Mouse (Mus musculus) lung, postnatal 0 days (tissue): ENCODE measurements around the gene Ankfn1. TPM values are rescaled to one million over a fixed set of nuclear protein-coding genes. Genes with fewer than 3 reads are reported as not detected.

Experiments
- ATAC-seq: fragments of 200-750 bp; cut with Nextera tagmentation; 2 replicates; pipeline ENCODE4 v1.8.0; 2017; ENCODE audit warnings: moderate library complexity
- DNase-seq: peaks from one replicate; pipeline ENCODE4 v3.0.0-alpha.2; 2016; ENCODE audit warnings: low spot score
- H3K27ac ChIP-seq: fragments of 300-500 bp; sonication (generic); 2 replicates; pipeline ENCODE4 v1.5.1; 2014; ENCODE audit warnings: antibody characterized with exemption, mild to moderate bottlenecking, low read length, mixed read lengths
- H3K27me3 ChIP-seq: fragments of 300-500 bp; sonication (generic); replicated peaks from 2 replicates; pipeline ENCODE4 v1.6.1; 2014; ENCODE audit warnings: low read length, mixed read lengths; ENCODE audit not compliant: insufficient read depth
- H3K36me3 ChIP-seq: fragments of 300-500 bp; sonication (generic); 2 replicates; pipeline ENCODE4 v1.6.1; 2014; ENCODE audit warnings: low read length, mixed read lengths; ENCODE audit not compliant: insufficient read depth
- H3K4me1 ChIP-seq: fragments of 300-500 bp; sonication (generic); 2 replicates; pipeline ENCODE4 v1.6.1; 2014; ENCODE audit warnings: antibody characterized with exemption, low read depth, low read length, mixed read lengths; ENCODE audit not compliant: insufficient read depth
- H3K4me2 ChIP-seq: fragments of 300-500 bp; sonication (generic); replicated peaks from 2 replicates; pipeline ENCODE4 v1.6.1; 2014; ENCODE audit warnings: low read depth, mild to moderate bottlenecking, low read length, moderate library complexity, mixed read lengths
- H3K4me3 ChIP-seq: fragments of 300-500 bp; sonication (generic); 2 replicates; pipeline ENCODE4 v1.5.1; 2014; ENCODE audit warnings: low read depth, low read length
- H3K9ac ChIP-seq: fragments of 300-500 bp; sonication (generic); replicated peaks from 2 replicates; pipeline ENCODE4 v1.6.1; 2014; ENCODE audit warnings: low read depth, mild to moderate bottlenecking
- H3K9me3 ChIP-seq: fragments of 300-500 bp; sonication (generic); 2 replicates; pipeline ENCODE4 v1.6.1; 2016; ENCODE audit warnings: low read length, mixed read lengths
- CTCF ChIP-seq: IDR thresholded peaks from 2 replicates; pipeline ENCODE4 v1.5.1; 2016; ENCODE audit warnings: antibody characterized with exemption, mild to moderate bottlenecking
- EP300 ChIP-seq: IDR thresholded peaks from 2 replicates; pipeline ENCODE4 v1.6.1; 2016; ENCODE audit warnings: antibody characterized with exemption, mild to moderate bottlenecking, control low read depth
- WGBS: fragments of 180-500 bp; shearing (Covaris S2); extraction: QIAGEN DNeasy Blood & Tissue Kit; methylation state at CpG from one replicate; pipeline ENCODE4 v1.1.7; 2014; 5-methylcytosine and 5-hydroxymethylcytosine counted together
- polyA plus RNA-seq: library from polyadenylated mRNA; unstranded; fragments of >200 nt; fragmentation: Nextera tagmentation; extraction: Ambion mirVana; gene quantifications from 2 replicates; pipeline ENCODE4 v1.2.1, GENCODE M21; 2015

Ankfn1 gene
- polyA plus RNA-seq, 1 experiment from 2014 or later, result 0.85 TPM

DNA sequence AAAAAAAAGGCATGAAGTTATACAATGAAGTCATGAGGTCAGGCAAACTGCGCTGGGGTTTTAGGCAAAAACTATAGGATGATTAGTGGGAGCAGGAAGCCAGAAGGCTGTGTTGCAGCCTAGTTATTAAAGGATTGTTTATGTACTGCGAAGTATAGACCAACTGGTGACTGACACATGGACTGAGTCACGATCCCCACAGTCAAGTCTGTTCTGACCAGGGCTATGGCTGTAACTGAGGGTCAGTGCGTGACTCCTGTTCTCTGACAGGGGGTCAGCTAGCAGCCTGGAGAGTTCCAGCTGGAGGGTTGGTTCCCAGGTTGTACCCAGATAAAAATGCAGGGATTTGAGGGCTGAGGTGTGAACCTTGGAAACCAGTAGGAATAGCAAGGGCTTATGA lies 301.4 kb downstream of the Ankfn1 start:
- H3K27ac ChIP-seq, result no peak overlapping the region
- no peaks in the 10 kb centered on the region for H3K9me3 ChIP-seq
- no peak for DNase-seq
- no peak overlapping the region for H3K4me2 ChIP-seq
- H3K36me3 ChIP-seq, result no peaks in the 10 kb centered on the region
- 54% methylated on average over 4 of the region's 4 CpGs for WGBS
- no peak overlapping the region for H3K4me3 ChIP-seq
- H3K9ac ChIP-seq, result no peak overlapping the region
- no peak for TF ChIP-seq EP300
- TF ChIP-seq CTCF, result no peak
- H3K4me1 ChIP-seq, result peaks cover 8% of the 10 kb centered on the region; the same call in 1 of the 2 replicates
- no peak for ATAC-seq
- no peaks in the 10 kb centered on the region for H3K27me3 ChIP-seq

DNA sequence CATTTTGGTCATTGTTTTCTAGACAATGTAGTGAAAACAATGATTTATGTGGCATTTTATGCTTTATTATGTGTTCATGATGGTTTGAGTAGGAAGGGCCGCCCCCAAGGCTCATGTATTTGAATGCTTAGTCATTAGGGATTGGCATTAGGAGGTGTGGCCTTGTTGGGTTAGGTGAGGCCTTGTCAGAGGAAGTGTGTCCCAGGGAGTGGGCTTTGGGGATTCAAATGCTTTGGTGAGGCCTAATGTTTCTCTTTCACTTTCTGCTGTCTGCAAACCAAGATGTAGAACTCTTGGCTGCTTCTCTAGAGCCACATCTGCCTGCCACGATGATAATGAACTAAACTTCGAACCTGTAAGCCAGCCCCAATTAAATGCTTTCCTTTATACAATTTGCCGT lies 304.6 kb downstream of the Ankfn1 start:
- no peaks in the 10 kb centered on the region for H3K36me3 ChIP-seq
- WGBS, result 92% methylated on average over 4 of the region's 4 CpGs
- DNase-seq, result no peak

DNA sequence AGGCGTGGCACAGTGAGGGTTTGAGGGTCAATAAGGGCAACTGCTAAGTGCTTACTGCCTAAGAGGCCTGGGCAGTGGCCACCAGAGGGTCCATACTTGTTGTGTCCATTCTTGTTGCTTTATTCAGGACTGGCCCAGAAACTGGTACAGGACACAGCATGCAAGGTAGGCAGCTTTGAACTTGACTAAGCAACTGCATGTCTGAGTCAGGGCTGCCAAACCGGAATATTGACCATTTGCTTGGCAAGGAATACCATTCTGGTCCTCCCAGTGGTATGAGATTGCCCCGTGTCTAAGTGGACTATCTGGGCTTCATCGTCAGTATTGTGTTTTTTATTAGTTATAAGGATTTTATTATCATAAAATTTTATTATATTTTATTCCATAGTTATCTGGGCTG lies 312.1 kb downstream of the Ankfn1 start:
- no peaks in the 10 kb centered on the region for H3K9me3 ChIP-seq
- DNase-seq, result no peak
- no peaks in the 10 kb centered on the region for H3K36me3 ChIP-seq
- H3K4me1 ChIP-seq, result no peaks in the 10 kb centered on the region
- WGBS, result 77% methylated on average over 4 of the region's 4 CpGs
- H3K4me3 ChIP-seq, result no peak overlapping the region
- no peak overlapping the region for H3K9ac ChIP-seq
- TF ChIP-seq EP300 (no peak), CTCF (no peak)
- H3K27me3 ChIP-seq, result no peaks in the 10 kb centered on the region
- no peak overlapping the region for H3K27ac ChIP-seq
- no peak overlapping the region for H3K4me2 ChIP-seq
- no peak for ATAC-seq

More for the DNA sequence above, 304.6 kb downstream of the Ankfn1 start:
- Histone ChIP-seq H3K9ac (no peak overlapping the region), H3K4me3 (no peak overlapping the region), H3K9me3 (no peaks in the 10 kb centered on the region), H3K27me3 (no peaks in the 10 kb centered on the region), H3K27ac (no peak overlapping the region), H3K4me1 (peaks cover 8% of the 10 kb centered on the region; the same call in 1 of the 2 replicates), H3K4me2 (no peak overlapping the region)
- ATAC-seq, result no peak
- TF ChIP-seq EP300, result no peak

DNA sequence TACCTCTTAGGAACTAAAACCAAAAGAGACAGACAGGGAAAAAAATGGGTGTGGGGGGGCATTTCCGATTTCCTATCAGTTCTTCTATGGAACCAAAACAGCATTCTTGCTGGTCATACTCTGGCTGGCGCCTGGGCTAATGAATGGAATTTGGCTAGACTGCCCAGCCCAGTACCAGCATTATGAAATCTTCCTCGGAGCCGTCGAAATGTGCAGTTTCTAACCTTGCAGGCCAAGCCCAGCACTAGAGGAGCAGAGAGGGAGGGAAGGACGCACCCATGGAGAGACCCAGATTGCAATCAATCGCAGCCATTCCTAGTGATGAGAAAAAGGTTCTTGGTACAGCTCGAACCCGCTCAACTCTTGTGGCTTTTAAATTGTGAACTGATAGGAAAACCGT lies 315.2 kb downstream of the Ankfn1 start:
- H3K36me3 ChIP-seq, result no peaks in the 10 kb centered on the region
- no peak for TF ChIP-seq CTCF
- no peak overlapping the region for H3K4me2 ChIP-seq
- no peaks in the 10 kb centered on the region for H3K27me3 ChIP-seq
- no peak overlapping the region for H3K4me3 ChIP-seq
- H3K27ac ChIP-seq, result no peak overlapping the region
- DNase-seq (no peak), ATAC-seq (no peak)
- no peaks in the 10 kb centered on the region for H3K4me1 ChIP-seq
- H3K9me3 ChIP-seq, result no peaks in the 10 kb centered on the region
- 66% methylated on average over 10 of the region's 10 CpGs for WGBS
- H3K9ac ChIP-seq, result no peak overlapping the region

DNA sequence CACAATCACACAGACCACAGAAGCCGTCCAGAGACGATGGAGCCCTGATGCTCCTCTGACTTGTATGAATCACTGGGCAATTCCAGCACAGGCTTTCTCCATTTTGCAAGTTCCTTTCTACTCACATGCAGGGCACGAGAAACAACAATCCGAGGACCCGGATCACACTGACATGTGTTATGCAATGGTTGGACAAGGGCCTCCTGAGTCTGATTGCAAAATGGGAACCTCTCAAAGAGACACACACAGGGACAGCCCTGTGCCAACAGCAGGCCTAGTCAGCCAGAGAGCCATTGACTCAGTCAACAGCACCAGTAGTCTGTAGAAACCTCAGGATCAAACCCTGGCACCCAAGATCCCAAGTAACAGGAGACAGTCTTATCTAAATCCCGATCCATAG lies 318.0 kb downstream of the Ankfn1 start:
- H3K4me1 ChIP-seq, result no peaks in the 10 kb centered on the region
- no peaks in the 10 kb centered on the region for H3K9me3 ChIP-seq
- H3K4me3 ChIP-seq, result no peak overlapping the region
- no peak overlapping the region for H3K27ac ChIP-seq
- no peak overlapping the region for H3K4me2 ChIP-seq
- TF ChIP-seq EP300, result peak; percentile 43; the same call in 1 of the 2 replicates
- no peak for TF ChIP-seq CTCF
- ATAC-seq (peak; percentile 72), DNase-seq (peak; percentile 74)
- no peaks in the 10 kb centered on the region for H3K36me3 ChIP-seq
- 52% methylated on average over 6 of the region's 6 CpGs for WGBS
- no peaks in the 10 kb centered on the region for H3K27me3 ChIP-seq
- no peak overlapping the region for H3K9ac ChIP-seq

DNA sequence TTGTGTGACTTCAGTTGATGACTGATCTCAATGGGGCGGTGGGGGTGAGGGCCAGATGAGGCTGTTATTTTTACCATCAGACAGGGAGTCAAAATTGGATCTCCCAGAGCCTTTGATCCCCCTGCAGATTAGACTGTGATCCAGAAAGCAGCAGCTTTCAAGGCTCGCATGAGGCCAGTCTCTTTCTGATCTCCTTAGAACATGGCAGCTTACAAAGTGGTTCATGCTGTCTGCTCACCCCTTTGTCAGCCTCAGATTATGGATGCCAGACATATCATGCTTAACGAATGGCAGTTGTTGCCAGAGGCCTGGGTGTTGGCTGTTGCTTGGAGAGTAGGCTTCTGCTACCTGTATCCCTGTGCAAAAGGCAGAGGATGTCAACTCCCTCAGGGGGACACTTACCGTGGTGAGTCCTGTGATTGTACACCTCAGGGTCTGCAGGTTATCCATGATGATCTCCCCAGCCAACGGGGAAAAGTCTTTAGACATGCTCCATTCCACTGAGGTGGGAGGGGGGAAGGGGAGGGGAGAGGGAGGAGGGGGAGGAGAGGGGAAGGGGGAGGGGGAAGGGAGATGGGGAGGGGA lies 321.7 kb downstream of the Ankfn1 start:
- Histone ChIP-seq H3K4me2 (no peak overlapping the region), H3K9me3 (no peaks in the 10 kb centered on the region), H3K27me3 (no peaks in the 10 kb centered on the region), H3K9ac (no peak overlapping the region), H3K4me3 (no peak overlapping the region), H3K36me3 (no peaks in the 10 kb centered on the region), H3K4me1 (no peaks in the 10 kb centered on the region), H3K27ac (no peak overlapping the region)
- TF ChIP-seq EP300, result no peak
- no peak for TF ChIP-seq CTCF
- ATAC-seq (no peak), DNase-seq (no peak)
- WGBS, result 35% methylated on average over 5 of the region's 5 CpGs

DNA sequence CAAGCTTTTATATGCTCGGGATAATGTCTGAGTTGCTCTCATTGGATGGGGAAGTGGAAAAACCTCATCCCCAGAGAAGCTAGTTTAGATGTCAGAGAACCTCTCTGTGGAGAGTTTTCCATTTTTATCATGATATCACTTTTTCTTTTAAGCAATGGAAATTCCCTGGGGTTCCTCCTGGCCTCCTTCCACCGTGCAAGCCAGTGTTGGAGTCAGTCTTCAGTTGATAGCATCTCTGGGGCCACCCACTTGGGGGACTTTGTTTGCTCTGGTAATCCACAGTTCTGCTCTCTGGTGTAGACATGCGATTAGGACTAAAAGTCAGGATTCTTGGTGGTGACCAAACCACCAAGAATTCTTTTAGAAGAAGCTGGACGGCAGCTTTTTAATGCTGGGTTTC lies 322.8 kb downstream of the Ankfn1 start:
- no peak for TF ChIP-seq EP300
- no peak for TF ChIP-seq CTCF
- 51% methylated on average over 4 of the region's 4 CpGs for WGBS
- DNase-seq, result no peak
- no peaks in the 10 kb centered on the region for H3K27me3 ChIP-seq
- no peaks in the 10 kb centered on the region for H3K4me1 ChIP-seq
- H3K4me3 ChIP-seq, result no peak overlapping the region
- no peaks in the 10 kb centered on the region for H3K9me3 ChIP-seq
- H3K9ac ChIP-seq, result no peak overlapping the region
- H3K27ac ChIP-seq, result no peak overlapping the region
- no peaks in the 10 kb centered on the region for H3K36me3 ChIP-seq
- ATAC-seq, result no peak
- H3K4me2 ChIP-seq, result no peak overlapping the region
